Mouse (Mus musculus) forebrain, postnatal 0 days (tissue): Measurements from ENCODE around the gene Bend5. TPM values are rescaled to one million over a fixed set of nuclear protein-coding genes. Genes with fewer than 3 reads are reported as not detected.

Source experiments
- ATAC-seq: fragments of 200-750 bp; cut with Nextera tagmentation; 2 replicates; pipeline ENCODE4 v1.8.0; 2017; ENCODE audit warnings: mild to moderate bottlenecking, moderate library complexity
- DNase-seq: peaks from one replicate; pipeline ENCODE4 v3.0.0-alpha.2; 2015
- H3K27ac ChIP-seq: fragments of 300-500 bp; sonication (generic); 2 replicates; pipeline ENCODE4 v1.5.1; 2014; ENCODE audit warnings: low read depth, mild to moderate bottlenecking, antibody characterized with exemption, low read length, moderate library complexity, mixed read lengths
- H3K27me3 ChIP-seq: fragments of 300-500 bp; sonication (generic); 2 replicates; pipeline ENCODE4 v1.6.1; 2014; ENCODE audit warnings: mild to moderate bottlenecking, low read length, mixed read lengths; ENCODE audit not compliant: insufficient read depth
- H3K36me3 ChIP-seq: fragments of 300-500 bp; sonication (generic); 2 replicates; pipeline ENCODE4 v1.6.1; 2014; ENCODE audit warnings: mild to moderate bottlenecking, moderate library complexity; ENCODE audit not compliant: insufficient read depth
- H3K4me1 ChIP-seq: fragments of 300-500 bp; sonication (generic); 2 replicates; pipeline ENCODE4 v1.6.1; 2014; ENCODE audit warnings: antibody characterized with exemption; ENCODE audit not compliant: insufficient read depth
- H3K4me2 ChIP-seq: fragments of 300-500 bp; sonication (generic); 2 replicates; pipeline ENCODE4 v1.6.1; 2014; ENCODE audit warnings: low read depth, mild to moderate bottlenecking, moderate library complexity
- H3K4me3 ChIP-seq: fragments of 300-500 bp; sonication (generic); 2 replicates; pipeline ENCODE4 v1.5.1; 2014; ENCODE audit warnings: low read depth, low read length, mixed read lengths
- H3K9ac ChIP-seq: fragments of 300-500 bp; sonication (generic); 2 replicates; pipeline ENCODE4 v1.6.1; 2014; ENCODE audit warnings: mild to moderate bottlenecking
- H3K9me3 ChIP-seq: fragments of 300-500 bp; sonication (generic); 2 replicates; pipeline ENCODE4 v1.6.1; 2016; ENCODE audit warnings: low read length
- CTCF ChIP-seq: sonication (generic); IDR thresholded peaks from 2 replicates; pipeline ENCODE4 v1.5.1; 2016; ENCODE audit warnings: antibody characterized with exemption, control low read depth, low read depth
- WGBS: fragments of 180-500 bp; shearing (Covaris S2); extraction: QIAGEN DNeasy Blood & Tissue Kit; methylation state at CpG from one replicate; pipeline ENCODE4 v1.1.7; 2014; 5-methylcytosine and 5-hydroxymethylcytosine counted together
- polyA plus RNA-seq: library from polyadenylated mRNA; unstranded; fragments of >200 nt; fragmentation: Nextera tagmentation; extraction: Ambion mirVana; gene quantifications from 2 replicates; pipeline ENCODE4 v1.2.1, GENCODE M21; 2015
- total RNA-seq: library from RNA; depleted of rRNA; stranded (reverse); fragments of >200 nt; gene quantifications from 2 replicates; pipeline ENCODE4 v1.2.3, GENCODE M21; 2014

The Bend5 gene
- total and polyA plus RNA-seq, 2 experiments from 2014 or later, result 51.1 to 65.2 TPM

- H3K9me3 ChIP-seq, result no peaks in the 10 kb centered on the region
- no peak overlapping the region for H3K4me3 ChIP-seq
- H3K27ac ChIP-seq, result no peak overlapping the region
- 68% methylated on average over 2 of the region's 2 CpGs for WGBS
- H3K4me1 ChIP-seq, result no peaks in the 10 kb centered on the region
- DNase-seq, result peak; percentile 56
- H3K36me3 ChIP-seq, result no peaks in the 10 kb centered on the region
- peak; percentile 65 for ATAC-seq
- no peaks in the 10 kb centered on the region; the same call in 1 of the 2 replicates for H3K27me3 ChIP-seq
- TF ChIP-seq CTCF, result no peak
- H3K4me2 ChIP-seq, result no peak overlapping the region
- no peak overlapping the region for H3K9ac ChIP-seq
These were observed 52.5 kb downstream of the Bend5 start for GRCm38 (mm10) chr4:111467293-111467773.

- TF ChIP-seq CTCF, result no peak
- Histone ChIP-seq H3K27ac (no peak overlapping the region), H3K4me2 (no peak overlapping the region), H3K4me3 (no peak overlapping the region), H3K4me1 (no peaks in the 10 kb centered on the region), H3K36me3 (no peaks in the 10 kb centered on the region), H3K9me3 (no peaks in the 10 kb centered on the region), H3K9ac (no peak overlapping the region), H3K27me3 (no peaks in the 10 kb centered on the region; the same call in 1 of the 2 replicates)
- 71% methylated on average over 4 of the region's 4 CpGs for WGBS
- DNase-seq (no peak), ATAC-seq (peak; percentile 59)
These were observed 53.0 kb downstream of the Bend5 start for GRCm38 (mm10) chr4:111467796-111468195.

- Histone ChIP-seq H3K9ac (no peak overlapping the region), H3K4me1 (no peaks in the 10 kb centered on the region), H3K27ac (no peak overlapping the region), H3K9me3 (no peaks in the 10 kb centered on the region), H3K4me2 (no peak overlapping the region), H3K4me3 (no peak overlapping the region), H3K27me3 (no peaks in the 10 kb centered on the region; the same call in 1 of the 2 replicates), H3K36me3 (no peaks in the 10 kb centered on the region)
- no peak for TF ChIP-seq CTCF
- DNase-seq (no peak), ATAC-seq (no peak)
- 73% methylated on average over 2 of the region's 2 CpGs for WGBS
These were observed 55.0 kb downstream of the Bend5 start for GRCm38 (mm10) chr4:111469847-111470246.

GRCm38 (mm10) chr4:111471726-111472125 is 56.9 kb downstream of the Bend5 start:
- Histone ChIP-seq H3K27me3 (no peaks in the 10 kb centered on the region; the same call in 1 of the 2 replicates), H3K9me3 (no peaks in the 10 kb centered on the region), H3K4me1 (no peaks in the 10 kb centered on the region), H3K9ac (no peak overlapping the region), H3K27ac (no peak overlapping the region), H3K4me3 (no peak overlapping the region), H3K4me2 (no peak overlapping the region), H3K36me3 (no peaks in the 10 kb centered on the region)
- TF ChIP-seq CTCF, result no peak
- DNase-seq, result no peak
- no peak for ATAC-seq
- 89% methylated on average over 3 of the region's 3 CpGs for WGBS

GRCm38 (mm10) chr4:111472511-111472910 is 57.7 kb downstream of the Bend5 start:
- DNase-seq (no peak), ATAC-seq (0 out of 2 replicates have a peak, but pooled peaks have one; percentile 26)
- Histone ChIP-seq H3K4me2 (no peak overlapping the region), H3K9me3 (no peaks in the 10 kb centered on the region), H3K27ac (no peak overlapping the region), H3K4me3 (no peak overlapping the region), H3K27me3 (no peaks in the 10 kb centered on the region; the same call in 1 of the 2 replicates), H3K9ac (no peak overlapping the region), H3K36me3 (no peaks in the 10 kb centered on the region), H3K4me1 (no peaks in the 10 kb centered on the region)
- TF ChIP-seq CTCF, result no peak
- 22% methylated on average over 3 of the region's 3 CpGs for WGBS

- 65% methylated on average over 1 of the region's 1 CpGs for WGBS
- no peak overlapping the region for H3K9ac ChIP-seq
- no peak for TF ChIP-seq CTCF
- ATAC-seq (no peak), DNase-seq (no peak)
- H3K36me3 ChIP-seq, result no peaks in the 10 kb centered on the region
- H3K4me1 ChIP-seq, result no peaks in the 10 kb centered on the region
- H3K9me3 ChIP-seq, result no peaks in the 10 kb centered on the region
- no peak overlapping the region for H3K4me3 ChIP-seq
- no peak overlapping the region for H3K27ac ChIP-seq
- no peaks in the 10 kb centered on the region; the same call in 1 of the 2 replicates for H3K27me3 ChIP-seq
- no peak overlapping the region for H3K4me2 ChIP-seq
These were observed 58.2 kb downstream of the Bend5 start for GRCm38 (mm10) chr4:111473014-111473413.

GRCm38 (mm10) chr4:111475374-111475971 is 60.7 kb downstream of the Bend5 start:
- no peak overlapping the region for H3K27ac ChIP-seq
- TF ChIP-seq CTCF, result no peak
- no peaks in the 10 kb centered on the region for H3K36me3 ChIP-seq
- H3K4me1 ChIP-seq, result no peaks in the 10 kb centered on the region
- DNase-seq (no peak), ATAC-seq (peak; percentile 44; the same call in 1 of the 2 replicates)
- no peak overlapping the region for H3K9ac ChIP-seq
- no peaks in the 10 kb centered on the region; the same call in 1 of the 2 replicates for H3K27me3 ChIP-seq
- 44% methylated on average over 10 of the region's 10 CpGs for WGBS
- H3K4me3 ChIP-seq, result no peak overlapping the region
- H3K9me3 ChIP-seq, result no peaks in the 10 kb centered on the region
- H3K4me2 ChIP-seq, result no peak overlapping the region
